Mouse (Mus musculus): ENCODE data around the gene Asap2. TPM values are rescaled to one million over a fixed set of nuclear protein-coding genes. Genes with fewer than 3 reads are reported as not detected.

Gene Asap2
- polyA plus RNA-seq, 1 experiment from 2014 or later, result 16.7 TPM

- no peaks in the 10 kb centered on the region for H3K36me3 ChIP-seq (ENCODE audit: control insufficient read depth, insufficient read depth, low read length)
- H3K9me3 ChIP-seq (ENCODE audit: control insufficient read depth, low read length), result no peaks in the 10 kb centered on the region
- no peak overlapping the region for H3K4me2 ChIP-seq (ENCODE audit: low read length)
- DNase-seq (no peak), ATAC-seq (ENCODE audit: low FRiP score, low TSS enrichment) (no peak)
- H3K27ac ChIP-seq (replicated peaks; ENCODE audit: low read depth, low read length), result no peak overlapping the region
- H3K9ac ChIP-seq (replicated peaks; ENCODE audit: low read length), result no peak overlapping the region
- H3K27me3 ChIP-seq (ENCODE audit: control insufficient read depth, insufficient read depth, low read length), result no peaks in the 10 kb centered on the region
- H3K4me3 ChIP-seq (replicated peaks; ENCODE audit: low read depth, low read length), result no peak overlapping the region
- H3K4me1 ChIP-seq (ENCODE audit: control insufficient read depth, insufficient read depth, low read length), result no peaks in the 10 kb centered on the region
- WGBS, result 90% methylated on average over 4 of the region's 4 CpGs
Measured at GRCm38 (mm10) chr12:21182786-21183185, 192.5 kb downstream of the Asap2 start.

- Histone ChIP-seq H3K36me3 (ENCODE audit: control insufficient read depth, insufficient read depth, low read length) (no peaks in the 10 kb centered on the region; the same call in 1 of the 2 replicates), H3K4me1 (ENCODE audit: control insufficient read depth, insufficient read depth, low read length) (no peaks in the 10 kb centered on the region), H3K9ac (replicated peaks; ENCODE audit: low read length) (no peak overlapping the region), H3K4me2 (ENCODE audit: low read length) (no peak overlapping the region), H3K27me3 (ENCODE audit: control insufficient read depth, insufficient read depth, low read length) (no peaks in the 10 kb centered on the region), H3K27ac (replicated peaks; ENCODE audit: low read depth, low read length) (no peak overlapping the region), H3K9me3 (ENCODE audit: control insufficient read depth, low read length) (no peaks in the 10 kb centered on the region), H3K4me3 (replicated peaks; ENCODE audit: low read depth, low read length) (no peak overlapping the region)
- WGBS, result 64% methylated on average over 6 of the region's 6 CpGs
- DNase-seq (no peak), ATAC-seq (ENCODE audit: low FRiP score, low TSS enrichment) (no peak)
Measured at GRCm38 (mm10) chr12:21183321-21183720, 193.1 kb downstream of the Asap2 start.

- Histone ChIP-seq H3K36me3 (ENCODE audit: control insufficient read depth, insufficient read depth, low read length) (no peaks in the 10 kb centered on the region; the same call in 1 of the 2 replicates), H3K4me2 (ENCODE audit: low read length) (no peak overlapping the region), H3K27me3 (ENCODE audit: control insufficient read depth, insufficient read depth, low read length) (no peaks in the 10 kb centered on the region), H3K9ac (replicated peaks; ENCODE audit: low read length) (no peak overlapping the region), H3K4me3 (replicated peaks; ENCODE audit: low read depth, low read length) (no peak overlapping the region), H3K27ac (replicated peaks; ENCODE audit: low read depth, low read length) (no peak overlapping the region), H3K4me1 (ENCODE audit: control insufficient read depth, insufficient read depth, low read length) (no peaks in the 10 kb centered on the region), H3K9me3 (ENCODE audit: control insufficient read depth, low read length) (no peaks in the 10 kb centered on the region)
- WGBS, result 89% methylated on average over 1 of the region's 1 CpGs
- ATAC-seq (ENCODE audit: low FRiP score, low TSS enrichment) (no peak), DNase-seq (no peak)
Measured at GRCm38 (mm10) chr12:21186145-21186544, 195.9 kb downstream of the Asap2 start.

GRCm38 (mm10) chr12:21188880-21189279 is 198.6 kb downstream of the Asap2 start:
- H3K27ac ChIP-seq (replicated peaks; ENCODE audit: low read depth, low read length), result no peak overlapping the region
- no peak for ATAC-seq (ENCODE audit: low FRiP score, low TSS enrichment)
- no peak for DNase-seq

GRCm38 (mm10) chr12:21191546-21191945 is 201.3 kb downstream of the Asap2 start:
- Histone ChIP-seq H3K27me3 (ENCODE audit: control insufficient read depth, insufficient read depth, low read length) (no peaks in the 10 kb centered on the region), H3K4me3 (replicated peaks; ENCODE audit: low read depth, low read length) (no peak overlapping the region), H3K4me1 (ENCODE audit: control insufficient read depth, insufficient read depth, low read length) (no peaks in the 10 kb centered on the region), H3K27ac (replicated peaks; ENCODE audit: low read depth, low read length) (no peak overlapping the region), H3K36me3 (ENCODE audit: control insufficient read depth, insufficient read depth, low read length) (no peaks in the 10 kb centered on the region; the same call in 1 of the 2 replicates), H3K4me2 (ENCODE audit: low read length) (no peak overlapping the region), H3K9ac (replicated peaks; ENCODE audit: low read length) (no peak overlapping the region), H3K9me3 (ENCODE audit: control insufficient read depth, low read length) (no peaks in the 10 kb centered on the region)
- 94% methylated on average over 2 of the region's 2 CpGs for WGBS
- no peak for DNase-seq
- ATAC-seq (ENCODE audit: low FRiP score, low TSS enrichment), result no peak

More at GRCm38 (mm10) chr12:21188880-21189279, 198.6 kb downstream of the Asap2 start:
- Histone ChIP-seq H3K9ac (replicated peaks; ENCODE audit: low read length) (no peak overlapping the region), H3K36me3 (ENCODE audit: control insufficient read depth, insufficient read depth, low read length) (no peaks in the 10 kb centered on the region; the same call in 1 of the 2 replicates), H3K4me3 (replicated peaks; ENCODE audit: low read depth, low read length) (no peak overlapping the region), H3K4me1 (ENCODE audit: control insufficient read depth, insufficient read depth, low read length) (no peaks in the 10 kb centered on the region), H3K4me2 (ENCODE audit: low read length) (no peak overlapping the region), H3K9me3 (ENCODE audit: control insufficient read depth, low read length) (no peaks in the 10 kb centered on the region), H3K27me3 (ENCODE audit: control insufficient read depth, insufficient read depth, low read length) (no peaks in the 10 kb centered on the region)
- WGBS, result 67% methylated on average over 4 of the region's 4 CpGs

- Histone ChIP-seq H3K4me2 (ENCODE audit: low read length) (no peak overlapping the region), H3K9ac (replicated peaks; ENCODE audit: low read length) (no peak overlapping the region), H3K9me3 (ENCODE audit: control insufficient read depth, low read length) (no peaks in the 10 kb centered on the region), H3K36me3 (ENCODE audit: control insufficient read depth, insufficient read depth, low read length) (0 out of 2 replicates have a peak, but pooled peaks cover 3% of the 10 kb centered on the region), H3K27ac (replicated peaks; ENCODE audit: low read depth, low read length) (no peak overlapping the region), H3K27me3 (ENCODE audit: control insufficient read depth, insufficient read depth, low read length) (no peaks in the 10 kb centered on the region), H3K4me3 (replicated peaks; ENCODE audit: low read depth, low read length) (no peak overlapping the region), H3K4me1 (ENCODE audit: control insufficient read depth, insufficient read depth, low read length) (no peaks in the 10 kb centered on the region)
- WGBS, result 83% methylated on average over 3 of the region's 3 CpGs
- no peak for ATAC-seq (ENCODE audit: low FRiP score, low TSS enrichment)
- no peak for DNase-seq
Measured at GRCm38 (mm10) chr12:21195497-21195896, 205.2 kb downstream of the Asap2 start.

GRCm38 (mm10) chr12:21196420-21196819 is 206.2 kb downstream of the Asap2 start:
- H3K27ac ChIP-seq (replicated peaks; ENCODE audit: low read depth, low read length), result no peak overlapping the region
- ATAC-seq (ENCODE audit: low FRiP score, low TSS enrichment) (no peak), DNase-seq (no peak)
- 91% methylated on average over 4 of the region's 4 CpGs for whole genome bisulfite sequencing
- H3K9me3 ChIP-seq (ENCODE audit: control insufficient read depth, low read length), result no peaks in the 10 kb centered on the region
- H3K4me3 ChIP-seq (replicated peaks; ENCODE audit: low read depth, low read length), result no peak overlapping the region
- peaks cover 7% of the 10 kb centered on the region; the same call in 1 of the 2 replicates for H3K36me3 ChIP-seq (ENCODE audit: control insufficient read depth, insufficient read depth, low read length)
- no peaks in the 10 kb centered on the region for H3K27me3 ChIP-seq (ENCODE audit: control insufficient read depth, insufficient read depth, low read length)
- H3K4me1 ChIP-seq (ENCODE audit: control insufficient read depth, insufficient read depth, low read length), result no peaks in the 10 kb centered on the region
- no peak overlapping the region for H3K4me2 ChIP-seq (ENCODE audit: low read length)
- no peak overlapping the region for H3K9ac ChIP-seq (replicated peaks; ENCODE audit: low read length)

GRCm38 (mm10) chr12:21200613-21201012 is 210.4 kb downstream of the Asap2 start:
- no peak overlapping the region for H3K27ac ChIP-seq (replicated peaks; ENCODE audit: low read depth, low read length)
- no peaks in the 10 kb centered on the region for H3K27me3 ChIP-seq (ENCODE audit: control insufficient read depth, insufficient read depth, low read length)
- no peak overlapping the region for H3K9ac ChIP-seq (replicated peaks; ENCODE audit: low read length)
- no peak overlapping the region for H3K4me3 ChIP-seq (replicated peaks; ENCODE audit: low read depth, low read length)
- no peaks in the 10 kb centered on the region for H3K4me1 ChIP-seq (ENCODE audit: control insufficient read depth, insufficient read depth, low read length)
- 96% methylated on average over 8 of the region's 8 CpGs for WGBS
- no peak for ATAC-seq (ENCODE audit: low FRiP score, low TSS enrichment)
- no peak overlapping the region for H3K4me2 ChIP-seq (ENCODE audit: low read length)
- peaks cover 30% of the 10 kb centered on the region for H3K36me3 ChIP-seq (ENCODE audit: control insufficient read depth, insufficient read depth, low read length)
- no peak for DNase-seq
- no peaks in the 10 kb centered on the region for H3K9me3 ChIP-seq (ENCODE audit: control insufficient read depth, low read length)

GRCm38 (mm10) chr12:21201485-21202269 is 211.4 kb downstream of the Asap2 start:
- Histone ChIP-seq H3K4me2 (ENCODE audit: low read length) (no peak overlapping the region), H3K27ac (replicated peaks; ENCODE audit: low read depth, low read length) (no peak overlapping the region), H3K27me3 (ENCODE audit: control insufficient read depth, insufficient read depth, low read length) (no peaks in the 10 kb centered on the region), H3K4me1 (ENCODE audit: control insufficient read depth, insufficient read depth, low read length) (no peaks in the 10 kb centered on the region), H3K9me3 (ENCODE audit: control insufficient read depth, low read length) (no peaks in the 10 kb centered on the region), H3K36me3 (ENCODE audit: control insufficient read depth, insufficient read depth, low read length) (peaks cover 40% of the 10 kb centered on the region), H3K9ac (replicated peaks; ENCODE audit: low read length) (no peak overlapping the region), H3K4me3 (replicated peaks; ENCODE audit: low read depth, low read length) (no peak overlapping the region)
- 84% methylated on average over 10 of the region's 10 CpGs for WGBS
- DNase-seq (no peak), ATAC-seq (ENCODE audit: low FRiP score, low TSS enrichment) (no peak)

All from midbrain, embryonic 14.5 days (tissue).